Mouse (Mus musculus) C2C12 (cell line): ENCODE data around the gene Large1.

Experiments
- CTCF ChIP-seq: IDR thresholded peaks from one replicate; pipeline ENCODE4 v1.5.1; 2011; ENCODE audit not compliant: control insufficient read depth, insufficient read depth, insufficient read length
- MAX ChIP-seq: IDR thresholded peaks from one replicate; pipeline ENCODE4 v1.6.1; 2011; ENCODE audit warnings: mild to moderate bottlenecking, control low read depth
- MYOG ChIP-seq: IDR thresholded peaks from one replicate; pipeline ENCODE4 v1.6.1; 2011; ENCODE audit not compliant: control insufficient read depth, insufficient read length; ENCODE audit errors: extremely low read depth

- TF ChIP-seq CTCF (no peak), MAX (no peak), MYOG (no peak)
Observed at GRCm38 (mm10) chr8:72993831-72994230, 359.5 kb downstream of the Large1 start.
